Mouse (Mus musculus): ENCODE results near the gene Hba-a1. TPM values are rescaled to one million over a fixed set of nuclear protein-coding genes. Genes with fewer than 3 reads are reported as not detected.

Gene Hba-a1
- polyA plus RNA-seq, 1 experiment from 2014 or later = 52,845 TPM

- Histone ChIP-seq H3K9ac (peak overlapping the region; percentile 75), H3K27ac (peak overlapping the region; percentile 99), H3K4me3 (peak overlapping the region; percentile 7; the same call in 1 of the 2 replicates), H3K36me3 (peaks cover 25% of the 10 kb centered on the region), H3K4me2 (peak overlapping the region; percentile 81), H3K9me3 (replicated peaks) (no peaks in the 10 kb centered on the region), H3K27me3 (replicated peaks) (no peaks in the 10 kb centered on the region; the same call in 1 of the 2 replicates), H3K4me1 (peaks cover 84% of the 10 kb centered on the region)
- ATAC-seq = no peak
- WGBS (ENCODE audit: insufficient replicate concordance) = 82% methylated on average over 6 of the region's 6 CpGs
Measured at GRCm38 (mm10) chr11:32266194-32266593, 17.1 kb upstream of the Hba-a1 start.

DNA sequence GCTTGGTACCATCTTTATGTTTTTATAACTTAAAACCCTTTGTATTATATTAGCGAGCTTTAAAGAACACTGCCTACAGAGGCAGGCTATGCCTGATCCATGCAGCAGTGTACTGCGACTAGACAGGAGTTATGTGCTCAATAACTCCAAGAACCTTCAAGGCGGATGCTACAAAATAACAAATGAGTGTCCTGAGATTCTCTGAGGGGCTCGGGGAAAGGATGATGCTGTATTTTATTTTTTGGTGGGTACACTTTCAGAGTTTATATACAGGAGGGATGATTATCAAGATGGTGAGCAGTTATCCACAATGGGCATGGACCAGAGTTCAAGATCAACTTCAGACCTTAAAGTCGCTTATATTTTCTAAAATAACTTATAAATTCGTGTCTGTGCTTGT lies 16.5 kb upstream of the Hba-a1 start:
- H3K27ac ChIP-seq = peak overlapping the region; percentile 99
- no peaks in the 10 kb centered on the region for H3K9me3 ChIP-seq (replicated peaks)
- H3K4me1 ChIP-seq = peaks cover 87% of the 10 kb centered on the region
- peak overlapping the region; percentile 99 for H3K9ac ChIP-seq
- no peak for ATAC-seq
- peak overlapping the region; percentile 81 for H3K4me2 ChIP-seq
- peak overlapping the region; percentile 81 for H3K4me3 ChIP-seq
- WGBS (ENCODE audit: insufficient replicate concordance) = 26% methylated on average over 6 of the region's 6 CpGs
- H3K27me3 ChIP-seq (replicated peaks) = peaks cover under 1% of the 10 kb centered on the region; the same call in 1 of the 2 replicates
- H3K36me3 ChIP-seq = peaks cover 21% of the 10 kb centered on the region

DNA sequence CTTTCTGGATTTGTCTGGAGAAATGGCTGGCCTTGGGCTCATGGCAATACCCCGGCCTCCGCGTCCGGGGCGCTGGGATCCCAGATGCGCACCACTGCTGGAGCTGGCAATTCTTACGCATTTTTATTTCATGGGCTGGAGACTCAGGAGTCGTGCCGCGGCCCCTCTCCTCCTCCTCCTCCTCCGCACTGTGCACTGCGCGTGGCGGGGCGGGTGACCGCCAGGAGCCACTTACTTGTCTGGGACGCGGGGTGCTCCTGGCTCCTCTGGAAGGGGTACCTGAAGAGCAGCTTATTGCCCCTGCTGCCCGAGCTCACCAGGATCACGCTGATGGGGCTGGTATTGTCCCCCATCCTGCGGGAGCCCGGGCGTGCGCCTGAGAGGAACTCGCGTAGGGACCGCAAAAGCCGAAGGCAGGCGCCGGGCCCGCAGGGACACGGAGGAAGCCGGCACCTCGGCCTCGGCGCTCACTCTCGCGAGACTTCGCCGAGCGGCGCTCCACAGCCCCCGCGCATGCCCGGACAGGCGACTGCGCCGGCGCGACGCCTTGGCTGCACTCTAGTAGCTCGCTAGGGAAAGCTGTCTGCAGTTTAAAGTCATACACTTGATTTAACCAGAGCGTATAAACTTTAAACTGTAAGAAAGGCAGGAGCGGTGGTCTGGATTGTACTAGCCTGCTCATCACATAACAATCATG lies 16.0 kb upstream of the Hba-a1 start, which contains the start of gene Nprl3:
TSS of gene Nprl3 (minus strand) at position 520 of the 697 bp plus-strand sequence.
- WGBS (ENCODE audit: insufficient replicate concordance) = under 1% methylated on average over 54 of the region's 54 CpGs
- Histone ChIP-seq H3K9ac (peak within 1 kb of the TSS; percentile 99), H3K4me1 (peaks cover 91% of the 10 kb centered on the region), H3K27ac (peak within 1 kb of the TSS; percentile 99), H3K4me2 (peak within 1 kb of the TSS; percentile 81), H3K9me3 (replicated peaks) (no peaks in the 10 kb centered on the region), H3K36me3 (peaks cover 15% of the 10 kb centered on the region), H3K27me3 (replicated peaks) (peaks cover 5% of the 10 kb centered on the region; the same call in 1 of the 2 replicates), H3K4me3 (peak within 1 kb of the TSS; percentile 81)
- peak; percentile 80 for ATAC-seq

- peaks cover 9% of the 10 kb centered on the region for H3K36me3 ChIP-seq
- peak overlapping the region; percentile 99 for H3K9ac ChIP-seq
- H3K4me3 ChIP-seq = peak overlapping the region; percentile 81
- peak overlapping the region; percentile 81 for H3K4me2 ChIP-seq
- peaks cover 90% of the 10 kb centered on the region for H3K4me1 ChIP-seq
- H3K27me3 ChIP-seq (replicated peaks) = peaks cover 5% of the 10 kb centered on the region; the same call in 1 of the 2 replicates
- WGBS (ENCODE audit: insufficient replicate concordance) = 20% methylated on average over 5 of the region's 5 CpGs
- H3K27ac ChIP-seq = peak overlapping the region; percentile 99
- no peak for ATAC-seq
- H3K9me3 ChIP-seq (replicated peaks) = no peaks in the 10 kb centered on the region
Measured at GRCm38 (mm10) chr11:32267964-32268363, 15.3 kb upstream of the Hba-a1 start.

- peak overlapping the region; percentile 99 for H3K27ac ChIP-seq
Measured at GRCm38 (mm10) chr11:32268952-32269351, 14.4 kb upstream of the Hba-a1 start.

DNA sequence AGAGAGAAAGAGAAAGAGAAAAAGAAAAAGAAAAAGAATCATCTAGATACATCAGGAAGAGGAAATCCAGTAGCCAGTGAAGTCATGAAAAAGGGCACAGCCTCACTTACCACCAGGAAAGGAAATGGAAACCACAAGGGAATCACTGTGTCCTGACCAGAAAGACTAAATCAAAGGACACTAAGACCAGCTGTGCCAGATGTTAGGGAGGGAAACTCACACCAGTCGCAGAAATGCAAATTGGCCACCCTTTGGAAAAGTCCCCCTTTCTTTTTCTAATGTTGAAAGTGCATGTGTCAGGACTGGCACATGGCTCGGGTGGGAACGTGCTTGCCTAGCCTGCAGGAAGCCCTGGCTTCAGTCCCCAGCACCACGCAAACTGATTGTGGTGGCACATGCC lies 12.1 kb upstream of the Hba-a1 start:
- 43% methylated on average over 4 of the region's 4 CpGs for WGBS (ENCODE audit: insufficient replicate concordance)
- peak overlapping the region; percentile 33 for H3K9ac ChIP-seq
- H3K4me1 ChIP-seq = peaks cover 81% of the 10 kb centered on the region
- no peak for ATAC-seq
- H3K27ac ChIP-seq = peak overlapping the region; percentile 76
- peaks cover 11% of the 10 kb centered on the region for H3K27me3 ChIP-seq (replicated peaks)
- H3K36me3 ChIP-seq = peaks cover 1% of the 10 kb centered on the region; the same call in 1 of the 2 replicates
- no peak overlapping the region for H3K4me3 ChIP-seq
- no peaks in the 10 kb centered on the region for H3K9me3 ChIP-seq (replicated peaks)
- H3K4me2 ChIP-seq = no peak overlapping the region

More at GRCm38 (mm10) chr11:32268952-32269351, 14.4 kb upstream of the Hba-a1 start:
- WGBS (ENCODE audit: insufficient replicate concordance) = 27% methylated on average over 5 of the region's 5 CpGs
- ATAC-seq = peak; percentile 91
- Histone ChIP-seq H3K4me3 (peak overlapping the region; percentile 81), H3K27me3 (replicated peaks) (peaks cover 5% of the 10 kb centered on the region; the same call in 1 of the 2 replicates), H3K36me3 (peaks cover 7% of the 10 kb centered on the region; the same call in 1 of the 2 replicates), H3K4me2 (peak overlapping the region; percentile 81), H3K9me3 (replicated peaks) (no peaks in the 10 kb centered on the region), H3K9ac (peak overlapping the region; percentile 99), H3K4me1 (peaks cover 84% of the 10 kb centered on the region)

DNA sequence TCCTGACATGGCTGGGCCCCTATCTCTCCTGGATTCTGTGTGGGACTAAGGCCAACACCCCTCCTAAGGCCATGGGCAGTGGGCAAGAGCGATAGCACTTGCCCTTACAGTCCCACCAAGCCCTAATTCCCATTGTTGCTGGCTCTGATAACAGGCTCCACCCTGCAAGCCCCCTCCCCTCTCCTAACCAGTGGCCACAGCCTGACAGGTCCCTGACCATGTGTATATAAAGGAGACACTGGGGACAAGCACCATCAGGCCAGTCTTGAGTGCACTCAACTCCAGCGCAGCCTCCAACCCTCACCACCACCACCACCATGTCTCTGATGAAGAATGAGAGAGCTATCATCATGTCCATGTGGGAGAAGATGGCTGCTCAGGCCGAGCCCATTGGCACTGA lies 7.0 kb upstream of the Hba-a1 start, which contains the start of gene Hba-x:
TSS of gene Hba-x (plus strand) at position 54 of the 400 bp plus-strand sequence.
- ATAC-seq = peak; percentile 41
- peaks cover 59% of the 10 kb centered on the region for H3K27me3 ChIP-seq (replicated peaks)
- 0 out of 2 replicates have a peak within 1 kb of the TSS, but pooled peaks have one; percentile 2 for H3K4me2 ChIP-seq
- peak within 1 kb of the TSS; percentile 99 for H3K27ac ChIP-seq
- H3K36me3 ChIP-seq = no peaks in the 10 kb centered on the region
- H3K9ac ChIP-seq = peak within 1 kb of the TSS; percentile 55
- no peak within 1 kb of the TSS for H3K4me3 ChIP-seq
- WGBS (ENCODE audit: insufficient replicate concordance) = 50% methylated on average over 3 of the region's 3 CpGs
- no peaks in the 10 kb centered on the region for H3K9me3 ChIP-seq (replicated peaks)
- H3K4me1 ChIP-seq = peaks cover 82% of the 10 kb centered on the region

DNA sequence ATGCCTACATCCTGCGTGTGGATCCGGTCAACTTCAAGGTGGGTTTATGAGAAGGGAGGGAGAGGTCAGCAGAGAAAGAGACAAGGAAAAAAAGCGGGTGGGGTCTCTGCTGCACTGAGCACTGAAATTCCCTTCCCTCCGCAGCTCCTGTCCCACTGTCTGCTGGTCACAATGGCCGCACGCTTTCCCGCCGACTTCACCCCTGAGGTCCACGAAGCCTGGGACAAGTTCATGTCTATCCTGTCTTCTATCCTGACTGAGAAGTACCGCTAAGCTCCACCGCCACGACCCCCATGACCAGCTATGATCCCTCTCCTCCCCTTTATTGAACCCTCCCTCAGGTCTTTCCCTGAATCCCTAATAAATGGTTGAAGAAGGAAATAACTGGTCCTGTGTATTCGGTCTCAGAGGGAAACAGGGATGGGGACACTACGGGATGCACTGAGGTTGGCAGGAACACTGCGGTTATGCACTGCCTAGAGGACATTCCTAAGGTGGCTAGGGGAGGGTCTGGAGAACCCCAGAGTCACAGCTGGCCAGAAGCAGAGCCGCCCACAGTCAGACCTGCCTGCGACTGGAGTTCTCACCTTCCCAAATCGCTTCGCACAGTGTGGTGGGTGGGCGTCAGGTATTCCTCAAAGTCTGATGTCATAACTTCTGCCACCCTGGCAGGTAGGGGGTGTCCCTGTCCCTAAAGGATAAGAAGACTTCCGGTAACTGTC lies 5.4 kb upstream of the Hba-a1 start:
- 0 out of 2 replicates have a peak overlapping the region, but pooled peaks have one; percentile 8 for H3K4me2 ChIP-seq
- peaks cover 83% of the 10 kb centered on the region for H3K4me1 ChIP-seq
- 51% methylated on average over 21 of the region's 21 CpGs for WGBS (ENCODE audit: insufficient replicate concordance)
- peak overlapping the region; percentile 99 for H3K27ac ChIP-seq
- H3K36me3 ChIP-seq = no peaks in the 10 kb centered on the region
- no peak for ATAC-seq
- no peaks in the 10 kb centered on the region for H3K9me3 ChIP-seq (replicated peaks)
- H3K9ac ChIP-seq = peak overlapping the region; percentile 75
- peaks cover 55% of the 10 kb centered on the region for H3K27me3 ChIP-seq (replicated peaks)
- no peak overlapping the region for H3K4me3 ChIP-seq

GRCm38 (mm10) chr11:32278458-32278957 lies 4.8 kb upstream of the Hba-a1 start:
- 68% methylated on average over 12 of the region's 12 CpGs for WGBS (ENCODE audit: insufficient replicate concordance)

DNA sequence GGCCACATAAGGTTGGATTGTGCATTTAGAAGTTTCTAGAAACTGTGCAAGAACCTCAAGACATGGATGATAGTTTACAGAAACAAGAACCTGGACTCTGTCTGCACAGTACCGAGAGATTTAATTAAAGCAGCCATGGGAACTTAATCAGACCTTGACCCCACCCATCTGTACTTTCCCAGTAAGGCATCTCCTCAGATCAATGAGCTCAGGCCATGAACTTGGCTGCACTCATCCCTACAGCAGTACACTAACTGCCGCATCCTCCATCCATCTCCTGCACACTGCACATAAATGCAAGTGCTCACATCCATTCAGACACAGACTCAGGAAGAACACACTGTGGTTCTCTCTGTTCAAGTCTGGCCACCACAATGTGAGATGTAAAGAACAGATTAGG lies 2.7 kb upstream of the Hba-a1 start:
- H3K9me3 ChIP-seq (replicated peaks) = no peaks in the 10 kb centered on the region
- H3K4me2 ChIP-seq = peak overlapping the region; percentile 67
- no peaks in the 10 kb centered on the region for H3K36me3 ChIP-seq
- H3K4me1 ChIP-seq = peaks cover 66% of the 10 kb centered on the region
- ATAC-seq = no peak
- H3K9ac ChIP-seq = peak overlapping the region; percentile 75
- 58% methylated on average over 2 of the region's 2 CpGs for WGBS (ENCODE audit: insufficient replicate concordance)
- peaks cover 53% of the 10 kb centered on the region for H3K27me3 ChIP-seq (replicated peaks)
- peak overlapping the region; percentile 99 for H3K27ac ChIP-seq
- peak overlapping the region; percentile 12; the same call in 1 of the 2 replicates for H3K4me3 ChIP-seq

More at GRCm38 (mm10) chr11:32278458-32278957, 4.8 kb upstream of the Hba-a1 start:
- Histone ChIP-seq H3K27ac (peak overlapping the region; percentile 99), H3K9ac (peak overlapping the region; percentile 75), H3K36me3 (no peaks in the 10 kb centered on the region), H3K27me3 (replicated peaks) (peaks cover 55% of the 10 kb centered on the region), H3K4me2 (peak overlapping the region; percentile 8; the same call in 1 of the 2 replicates), H3K4me3 (no peak overlapping the region), H3K9me3 (replicated peaks) (no peaks in the 10 kb centered on the region), H3K4me1 (peaks cover 79% of the 10 kb centered on the region)
- no peak for ATAC-seq

DNA sequence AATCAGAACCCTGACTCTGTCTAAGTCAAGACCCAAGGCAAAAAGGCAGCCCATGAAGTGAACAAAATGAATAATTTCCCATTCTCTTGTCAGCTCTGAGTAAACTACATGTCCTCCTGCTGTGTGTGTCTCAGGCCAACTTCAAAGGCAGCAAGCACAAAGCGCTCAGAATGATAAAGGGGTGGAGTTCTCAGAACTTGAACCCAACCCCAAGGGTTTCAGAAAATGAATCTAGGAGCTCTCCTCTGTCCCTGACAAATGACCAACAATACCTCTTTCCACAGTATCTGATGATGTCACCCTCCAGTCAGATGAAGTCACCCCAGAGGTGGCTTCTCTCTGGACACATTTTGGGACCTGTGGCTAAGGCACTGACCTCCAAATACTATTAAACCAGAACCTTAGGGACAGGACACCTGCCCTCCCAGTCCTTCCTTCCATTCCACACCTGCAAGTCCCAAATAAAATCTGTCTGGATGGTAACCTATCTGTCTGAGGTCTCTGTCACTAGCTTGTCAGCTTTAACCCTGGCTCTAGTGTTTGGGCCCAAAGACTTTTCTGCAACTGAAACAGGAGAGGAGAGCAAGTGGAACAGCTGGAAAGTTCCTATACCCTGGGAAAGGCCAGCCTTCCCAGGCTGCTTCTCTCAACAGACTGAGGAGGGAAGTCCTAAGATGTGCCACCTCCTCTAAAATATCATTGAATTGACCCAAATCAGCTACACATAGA lies 1.7 kb upstream of the Hba-a1 start:
- ATAC-seq = no peak
- peaks cover 44% of the 10 kb centered on the region for H3K27me3 ChIP-seq (replicated peaks)
- H3K9me3 ChIP-seq (replicated peaks) = no peaks in the 10 kb centered on the region
- 42% methylated on average over 1 of the region's 1 CpGs for WGBS (ENCODE audit: insufficient replicate concordance)
- H3K36me3 ChIP-seq = no peaks in the 10 kb centered on the region
- peak overlapping the region; percentile 75 for H3K9ac ChIP-seq
- peak overlapping the region; percentile 67 for H3K4me2 ChIP-seq
- H3K4me1 ChIP-seq = peaks cover 57% of the 10 kb centered on the region
- H3K27ac ChIP-seq = peak overlapping the region; percentile 99
- peak overlapping the region; percentile 12; the same call in 1 of the 2 replicates for H3K4me3 ChIP-seq
